Mouse (Mus musculus): Measurements from ENCODE around the gene C2cd2. TPM values are rescaled to one million over a fixed set of nuclear protein-coding genes. Genes with fewer than 3 reads are reported as not detected.

The C2cd2 gene
- polyA plus RNA-seq, 1 experiment: 21.3 TPM

- Histone ChIP-seq H3K27me3 (ENCODE audit: control insufficient read depth, insufficient read depth, low read length) (no peaks in the 10 kb centered on the region), H3K4me3 (ENCODE audit: extremely low read depth, insufficient read depth, insufficient read length) (no peak overlapping the region), H3K27ac (ENCODE audit: insufficient read depth, low read length) (no peak overlapping the region), H3K36me3 (ENCODE audit: control insufficient read depth, insufficient read depth, low read length) (peaks cover 14% of the 10 kb centered on the region), H3K4me1 (ENCODE audit: control insufficient read depth, insufficient read depth, insufficient read length) (no peaks in the 10 kb centered on the region)
- no peak for DNase-seq (ENCODE audit: low read depth in 1 of 2, low spot score in 2 of 2)
- TF ChIP-seq POLR2A (IDR thresholded peaks at IDR 0.05; ENCODE audit: low read depth, low read length) (no peak), CTCF (IDR thresholded peaks at IDR 0.05; ENCODE audit: extremely low read depth, insufficient read depth, insufficient read length, insufficient replicate concordance) (no peak)
- WGBS: 94% methylated on average over 6 of the region's 6 CpGs
These were observed 138.9 kb downstream of the C2cd2 start for GRCm38 (mm10) chr16:97823311-97824007.

- H3K4me3 ChIP-seq (ENCODE audit: extremely low read depth, insufficient read depth, insufficient read length): no peak overlapping the region
- 55% methylated on average over 4 of the region's 4 CpGs for WGBS
- DNase-seq (ENCODE audit: low read depth in 1 of 2, low spot score in 2 of 2): no peak
- TF ChIP-seq POLR2A (IDR thresholded peaks at IDR 0.05; ENCODE audit: low read depth, low read length): no peak
- H3K4me1 ChIP-seq (ENCODE audit: control insufficient read depth, insufficient read depth, insufficient read length): no peaks in the 10 kb centered on the region
- H3K36me3 ChIP-seq (ENCODE audit: control insufficient read depth, insufficient read depth, low read length): peaks cover 32% of the 10 kb centered on the region
- H3K27ac ChIP-seq (ENCODE audit: insufficient read depth, low read length): no peak overlapping the region
- H3K27me3 ChIP-seq (ENCODE audit: control insufficient read depth, insufficient read depth, low read length): no peaks in the 10 kb centered on the region
These were observed 142.9 kb downstream of the C2cd2 start for GRCm38 (mm10) chr16:97819532-97819931.

GRCm38 (mm10) chr16:97817414-97817813, 145.0 kb downstream of the C2cd2 start:
- no peak overlapping the region for H3K27ac ChIP-seq (ENCODE audit: insufficient read depth, low read length)
- TF ChIP-seq CTCF (IDR thresholded peaks at IDR 0.05; ENCODE audit: extremely low read depth, insufficient read depth, insufficient read length, insufficient replicate concordance) (no peak), POLR2A (IDR thresholded peaks at IDR 0.05; ENCODE audit: low read depth, low read length) (no peak)
- no peaks in the 10 kb centered on the region for H3K27me3 ChIP-seq (ENCODE audit: control insufficient read depth, insufficient read depth, low read length)
- no peaks in the 10 kb centered on the region for H3K4me1 ChIP-seq (ENCODE audit: control insufficient read depth, insufficient read depth, insufficient read length)
- no peak overlapping the region for H3K4me3 ChIP-seq (ENCODE audit: extremely low read depth, insufficient read depth, insufficient read length)
- DNase-seq (ENCODE audit: low read depth in 1 of 2, low spot score in 2 of 2): no peak
- peaks cover 34% of the 10 kb centered on the region for H3K36me3 ChIP-seq (ENCODE audit: control insufficient read depth, insufficient read depth, low read length)
- WGBS: 93% methylated on average over 1 of the region's 1 CpGs

- TF ChIP-seq CTCF (IDR thresholded peaks at IDR 0.05; ENCODE audit: extremely low read depth, insufficient read depth, insufficient read length, insufficient replicate concordance) (no peak), POLR2A (IDR thresholded peaks at IDR 0.05; ENCODE audit: low read depth, low read length) (no peak)
- no peak overlapping the region for H3K4me3 ChIP-seq (ENCODE audit: extremely low read depth, insufficient read depth, insufficient read length)
- no peaks in the 10 kb centered on the region for H3K27me3 ChIP-seq (ENCODE audit: control insufficient read depth, insufficient read depth, low read length)
- no peaks in the 10 kb centered on the region for H3K4me1 ChIP-seq (ENCODE audit: control insufficient read depth, insufficient read depth, insufficient read length)
- peaks cover 36% of the 10 kb centered on the region for H3K36me3 ChIP-seq (ENCODE audit: control insufficient read depth, insufficient read depth, low read length)
- no peak overlapping the region for H3K27ac ChIP-seq (ENCODE audit: insufficient read depth, low read length)
- DNase-seq (ENCODE audit: low read depth in 1 of 2, low spot score in 2 of 2): no peak
- 76% methylated on average over 5 of the region's 5 CpGs for WGBS
These were observed 147.1 kb downstream of the C2cd2 start for GRCm38 (mm10) chr16:97815269-97815668.

- WGBS: 94% methylated on average over 2 of the region's 2 CpGs
- no peaks in the 10 kb centered on the region for H3K27me3 ChIP-seq (ENCODE audit: control insufficient read depth, insufficient read depth, low read length)
- TF ChIP-seq CTCF (IDR thresholded peaks at IDR 0.05; ENCODE audit: extremely low read depth, insufficient read depth, insufficient read length, insufficient replicate concordance): no peak
- TF ChIP-seq POLR2A (IDR thresholded peaks at IDR 0.05; ENCODE audit: low read depth, low read length): no peak
- DNase-seq (ENCODE audit: low read depth in 1 of 2, low spot score in 2 of 2): no peak
- H3K36me3 ChIP-seq (ENCODE audit: control insufficient read depth, insufficient read depth, low read length): peaks cover 38% of the 10 kb centered on the region
- H3K4me3 ChIP-seq (ENCODE audit: extremely low read depth, insufficient read depth, insufficient read length): no peak overlapping the region
- H3K4me1 ChIP-seq (ENCODE audit: control insufficient read depth, insufficient read depth, insufficient read length): no peaks in the 10 kb centered on the region
- no peak overlapping the region for H3K27ac ChIP-seq (ENCODE audit: insufficient read depth, low read length)
These were observed 148.3 kb downstream of the C2cd2 start for GRCm38 (mm10) chr16:97814060-97814459.

- TF ChIP-seq CTCF (IDR thresholded peaks at IDR 0.05; ENCODE audit: extremely low read depth, insufficient read depth, insufficient read length, insufficient replicate concordance): no peak
- DNase-seq (ENCODE audit: low read depth in 1 of 2, low spot score in 2 of 2): no peak
- H3K4me3 ChIP-seq (ENCODE audit: extremely low read depth, insufficient read depth, insufficient read length): no peak overlapping the region
- peaks cover 40% of the 10 kb centered on the region for H3K36me3 ChIP-seq (ENCODE audit: control insufficient read depth, insufficient read depth, low read length)
- no peak overlapping the region for H3K27ac ChIP-seq (ENCODE audit: insufficient read depth, low read length)
- WGBS: 92% methylated on average over 3 of the region's 3 CpGs
- no peaks in the 10 kb centered on the region for H3K4me1 ChIP-seq (ENCODE audit: control insufficient read depth, insufficient read depth, insufficient read length)
- H3K27me3 ChIP-seq (ENCODE audit: control insufficient read depth, insufficient read depth, low read length): no peaks in the 10 kb centered on the region
These were observed 153.5 kb downstream of the C2cd2 start for GRCm38 (mm10) chr16:97808881-97809280.

- H3K4me3 ChIP-seq (ENCODE audit: extremely low read depth, insufficient read depth, insufficient read length): no peak overlapping the region
- 97% methylated on average over 3 of the region's 3 CpGs for WGBS
- peaks cover 36% of the 10 kb centered on the region for H3K36me3 ChIP-seq (ENCODE audit: control insufficient read depth, insufficient read depth, low read length)
- H3K27ac ChIP-seq (ENCODE audit: insufficient read depth, low read length): no peak overlapping the region
- no peaks in the 10 kb centered on the region for H3K27me3 ChIP-seq (ENCODE audit: control insufficient read depth, insufficient read depth, low read length)
- TF ChIP-seq POLR2A (IDR thresholded peaks at IDR 0.05; ENCODE audit: low read depth, low read length) (no peak), CTCF (IDR thresholded peaks at IDR 0.05; ENCODE audit: extremely low read depth, insufficient read depth, insufficient read length, insufficient replicate concordance) (no peak)
- DNase-seq (ENCODE audit: low read depth in 1 of 2, low spot score in 2 of 2): no peak
- H3K4me1 ChIP-seq (ENCODE audit: control insufficient read depth, insufficient read depth, insufficient read length): no peaks in the 10 kb centered on the region
These were observed 156.8 kb downstream of the C2cd2 start for GRCm38 (mm10) chr16:97805646-97806045.

Other genes starting within 250 kb of the C2cd2 start
- 0.15 and 0.19 TPM in 2 replicates for gene Ripk4, start 198.8 kb downstream of the C2cd2 start, polyA plus RNA-seq (2012; rRNA removed)
- gene Prdm15, start 110.7 kb downstream of the C2cd2 start, polyA plus RNA-seq (2012; rRNA removed): 11.1 and 13.5 TPM in 2 replicates
- 10.0 and 11.1 TPM in 2 replicates for gene Zbtb21, start within 50 bp of the C2cd2 start, polyA plus RNA-seq (2012; rRNA removed)
- gene B230307C23Rik, start 34.7 kb upstream of the C2cd2 start, polyA plus RNA-seq (2012; rRNA removed): 3.7 and 5.1 TPM in 2 replicates
- gene A630089N07Rik, start 119.9 kb upstream of the C2cd2 start, polyA plus RNA-seq (2012; rRNA removed): 0.97 and 1.3 TPM in 2 replicates

Measured in spleen, adult 2 months (tissue).